Mouse (Mus musculus): Measurements from ENCODE around the gene Cryz.
A peak's percentile ranks its signal among the peaks of the same experiment; 100 is the strongest.

The Cryz gene

GRCm38 (mm10) chr3:154596488-154596933, at the start of gene Cryz:
TSS of gene Cryz (plus strand) at chr3:154596711.
- DNase-seq (ENCODE audit: low spot score), result peak; percentile 96

GRCm38 (mm10) chr3:154547549-154548426, 48.7 kb upstream of the Cryz start:
- DNase-seq (ENCODE audit: low spot score), result no peak

- DNase-seq (ENCODE audit: low spot score), result no peak
These were observed 47.6 kb upstream of the Cryz start for GRCm38 (mm10) chr3:154548868-154549301.

GRCm38 (mm10) chr3:154550326-154551034, 46.0 kb upstream of the Cryz start:
- DNase-seq (ENCODE audit: low spot score), result no peak

GRCm38 (mm10) chr3:154551035-154551411, 45.5 kb upstream of the Cryz start:
- no peak for DNase-seq (ENCODE audit: low spot score)

- DNase-seq (ENCODE audit: low spot score), result no peak
These were observed 34.3 kb upstream of the Cryz start for GRCm38 (mm10) chr3:154562192-154562591.

- DNase-seq (ENCODE audit: low spot score), result no peak
These were observed 31.1 kb upstream of the Cryz start for GRCm38 (mm10) chr3:154565437-154565836.

GRCm38 (mm10) chr3:154570029-154570575, 26.4 kb upstream of the Cryz start:
- DNase-seq (ENCODE audit: low spot score), result no peak

- no peak for DNase-seq (ENCODE audit: low spot score)
These were observed 25.7 kb upstream of the Cryz start for GRCm38 (mm10) chr3:154570786-154571185.

- DNase-seq (ENCODE audit: low spot score), result peak; percentile 85
These were observed 24.1 kb upstream of the Cryz start for GRCm38 (mm10) chr3:154572341-154572972.

GRCm38 (mm10) chr3:154573666-154574065, 22.8 kb upstream of the Cryz start:
- DNase-seq (ENCODE audit: low spot score), result no peak

GRCm38 (mm10) chr3:154577895-154578294, 18.6 kb upstream of the Cryz start:
- no peak for DNase-seq (ENCODE audit: low spot score)

- DNase-seq (ENCODE audit: low spot score), result no peak
These were observed 12.2 kb upstream of the Cryz start for GRCm38 (mm10) chr3:154584351-154584750.

GRCm38 (mm10) chr3:154590971-154591370, 5.5 kb upstream of the Cryz start:
- DNase-seq (ENCODE audit: low spot score), result no peak

- no peak for DNase-seq (ENCODE audit: low spot score)
These were observed 4.9 kb upstream of the Cryz start for GRCm38 (mm10) chr3:154591621-154592020.

GRCm38 (mm10) chr3:154593596-154593995, 2.9 kb upstream of the Cryz start:
- DNase-seq (ENCODE audit: low spot score), result no peak

- no peak for DNase-seq (ENCODE audit: low spot score)
These were observed 2.4 kb upstream of the Cryz start for GRCm38 (mm10) chr3:154594156-154594555.

GRCm38 (mm10) chr3:154596934-154597554, 533 bp downstream of the Cryz start, which contains the start of gene Tyw3:
TSS of gene Tyw3 (minus strand) at chr3:154597104.
- peak; percentile 98 for DNase-seq (ENCODE audit: low spot score)

- no peak for DNase-seq (ENCODE audit: low spot score)
These were observed 1.1 kb downstream of the Cryz start for GRCm38 (mm10) chr3:154597561-154597960.

- no peak for DNase-seq (ENCODE audit: low spot score)
These were observed 5.6 kb downstream of the Cryz start for GRCm38 (mm10) chr3:154602141-154602540.

- DNase-seq (ENCODE audit: low spot score), result no peak
These were observed 8.4 kb downstream of the Cryz start for GRCm38 (mm10) chr3:154604871-154605270.

GRCm38 (mm10) chr3:154607896-154608295, 11.4 kb downstream of the Cryz start:
- DNase-seq (ENCODE audit: low spot score), result no peak
